Mouse (Mus musculus): ENCODE data around the gene Setd7. TPM values are rescaled to one million over a fixed set of nuclear protein-coding genes. Genes with fewer than 3 reads are reported as not detected.

Setd7 gene
- polyA plus RNA-seq (2012; rRNA removed) = 15.2 and 17.1 TPM in 2 replicates

DNA sequence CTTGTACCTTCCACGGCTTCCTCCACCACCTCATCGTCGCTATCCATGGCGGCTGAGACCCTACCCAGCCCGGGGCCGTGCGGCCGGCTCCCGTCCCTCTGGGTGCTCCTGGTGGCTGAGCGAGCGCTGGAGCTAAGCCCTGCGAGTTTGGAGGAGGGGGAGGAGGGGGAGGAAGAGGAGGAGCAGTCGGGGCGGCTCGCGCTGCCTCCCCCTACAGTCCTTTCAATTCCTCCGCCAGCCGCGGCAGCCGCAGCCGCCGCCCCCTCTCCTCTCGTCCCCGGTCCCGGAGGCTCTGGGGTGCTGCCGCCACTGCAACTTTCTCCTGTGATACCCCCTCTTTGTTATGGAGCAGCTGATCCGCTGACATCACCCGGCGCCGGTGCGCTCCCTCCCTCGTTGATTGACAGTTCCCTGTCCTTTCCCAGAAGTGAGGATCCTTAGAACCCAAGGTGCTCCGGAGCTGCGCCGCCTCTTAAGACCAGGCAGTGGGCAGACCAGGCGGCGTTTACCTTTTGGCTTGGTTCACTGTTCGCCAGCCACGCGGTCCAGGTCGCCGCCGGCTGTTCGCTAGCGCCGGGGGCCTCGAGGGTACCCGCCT is at the start of gene Setd7:
Gene Setd7, minus strand, starts transcription at position 369 of the 598 bp plus-strand sequence.

DNA sequence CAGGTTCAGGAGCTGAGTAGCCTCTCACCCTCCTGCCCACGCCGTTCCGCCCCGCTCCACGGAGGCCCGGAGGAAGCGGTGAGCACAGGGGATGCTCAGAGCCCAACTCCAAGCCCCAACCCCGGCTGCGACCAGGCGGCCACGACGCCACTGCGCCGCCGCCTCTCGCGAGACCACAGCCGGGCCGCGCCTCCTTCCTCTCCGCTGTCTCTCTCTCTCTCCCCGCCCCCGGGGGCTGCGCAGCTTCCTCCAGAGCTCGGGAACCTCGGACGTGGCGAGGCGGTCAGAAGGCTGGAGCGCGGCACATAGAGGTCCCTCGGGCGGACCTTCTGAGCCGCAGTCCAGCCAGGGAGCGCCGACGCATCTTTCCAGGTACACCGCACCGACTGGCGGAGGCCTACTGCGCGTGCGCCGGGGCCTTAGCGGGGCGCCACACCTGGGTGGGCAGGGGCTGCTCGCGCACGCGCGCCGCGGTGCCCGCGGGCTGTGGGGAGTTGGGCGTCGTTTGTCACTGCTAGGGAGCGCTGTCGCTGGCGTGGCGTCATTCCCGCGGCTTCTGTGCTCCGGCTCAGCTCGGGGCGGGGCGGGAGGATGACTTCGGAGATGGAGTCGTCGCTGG is 76.8 kb downstream of the Setd7 start, which contains the start of gene Rab33b:
Gene Rab33b, plus strand, starts transcription at position 180 of the 619 bp plus-strand sequence.

Other genes starting within 250 kb of the Setd7 start
- 34.2 and 49.0 TPM in 2 replicates for gene Elf2, start 220.2 kb downstream of the Setd7 start, polyA plus RNA-seq (2012; rRNA removed)
- gene Mgarp, start 164.1 kb downstream of the Setd7 start, polyA plus RNA-seq (2012; rRNA removed) = 0.47 and 1.3 TPM in 2 replicates
- 200 and 266 TPM in 2 replicates for gene Ndufc1, start 151.9 kb downstream of the Setd7 start, polyA plus RNA-seq (2012; rRNA removed)
- 0.91 and 1.2 TPM in 2 replicates for gene Naa15, start 145.7 kb downstream of the Setd7 start, polyA plus RNA-seq (2012; rRNA removed)
- gene Rab33b, start 77.0 kb downstream of the Setd7 start, polyA plus RNA-seq (2012; rRNA removed) = 8.6 and 10.1 TPM in 2 replicates
- gene Mgst2, start 99.5 kb upstream of the Setd7 start, polyA plus RNA-seq (2012; rRNA removed) = 14.1 and 19.8 TPM in 2 replicates